In genomic region chr1:34578851-34579781, GRCm38 (mm10) we compare ENCODE assay signal across 8 mouse cellular contexts. TPM values are rescaled to one million over a fixed set of nuclear protein-coding genes. Genes with fewer than 3 reads are reported as not detected.
DNase-seq lines count a peak whose midpoint lies in the region; ATAC-seq and TF ChIP-seq lines count a peak whose summit lies in the region.

TSS of gene Amer3 (plus strand) at chr1:34579657.

- peak; percentile 31; the same call in 1 of the 2 replicates for ATAC-seq in heart, embryonic 13.5 days (ENCODE audit: extremely low read depth, insufficient number of reproducible peaks, low FRiP score, low TSS enrichment)
- peak; percentile 90 for ATAC-seq in kidney, postnatal 0 days (replicated peaks; ENCODE audit: low FRiP score, low read depth)
- peak; percentile 91 for ATAC-seq in midbrain, postnatal 0 days (ENCODE audit: low FRiP score)
- peak; percentile 89 for ATAC-seq in stomach, embryonic 14.5 days (ENCODE audit: insufficient number of reproducible peaks, insufficient read depth, low FRiP score, low read depth)

- peak within 1 kb of the TSS; percentile 84 for H3K4me2 ChIP-seq in heart, embryonic 13.5 days
- peak within 1 kb of the TSS; percentile 56 for H3K4me2 ChIP-seq in kidney, postnatal 0 days (ENCODE audit: low read length)
- H3K4me2 ChIP-seq in midbrain, postnatal 0 days (ENCODE audit: low read depth, low read length, poor library complexity, severe bottlenecking): peak within 1 kb of the TSS; percentile 77
- peak within 1 kb of the TSS; percentile 53 for H3K4me2 ChIP-seq in stomach, embryonic 14.5 days (replicated peaks; ENCODE audit: low read depth, low read length)

- peaks cover 11% of the 10 kb centered on the region for H3K4me1 ChIP-seq in heart, embryonic 13.5 days
- no peaks in the 10 kb centered on the region for H3K4me1 ChIP-seq in kidney, postnatal 0 days (replicated peaks; ENCODE audit: insufficient read depth, low read length)
- peaks cover 9% of the 10 kb centered on the region; the same call in 1 of the 2 replicates for H3K4me1 ChIP-seq in midbrain, postnatal 0 days (ENCODE audit: insufficient read depth, low read length)
- no peaks in the 10 kb centered on the region for H3K4me1 ChIP-seq in stomach, embryonic 14.5 days (ENCODE audit: control insufficient read depth, insufficient read depth, low read length)

- no peaks in the 10 kb centered on the region for H3K9me3 ChIP-seq in heart, embryonic 13.5 days
- H3K9me3 ChIP-seq in kidney, postnatal 0 days (replicated peaks; ENCODE audit: low read length): no peaks in the 10 kb centered on the region
- H3K9me3 ChIP-seq in midbrain, postnatal 0 days (ENCODE audit: low read length): no peaks in the 10 kb centered on the region
- no peaks in the 10 kb centered on the region for H3K9me3 ChIP-seq in stomach, embryonic 14.5 days (ENCODE audit: control insufficient read depth, low read depth, low read length)

- under 1% methylated on average over 53 of the region's 53 CpGs for WGBS in heart, embryonic 13.5 days
- under 1% methylated on average over 53 of the region's 53 CpGs for WGBS in kidney, postnatal 0 days
- WGBS in midbrain, postnatal 0 days: under 1% methylated on average over 53 of the region's 53 CpGs
- WGBS in stomach, embryonic 14.5 days: under 1% methylated on average over 48 of the region's 53 CpGs

- no peaks in the 10 kb centered on the region for H3K36me3 ChIP-seq in heart, embryonic 13.5 days
- H3K36me3 ChIP-seq in kidney, postnatal 0 days (ENCODE audit: insufficient read depth, low read length): no peaks in the 10 kb centered on the region
- H3K36me3 ChIP-seq in midbrain, postnatal 0 days (ENCODE audit: insufficient read depth, low read length): no peaks in the 10 kb centered on the region
- no peaks in the 10 kb centered on the region for H3K36me3 ChIP-seq in stomach, embryonic 14.5 days (ENCODE audit: control insufficient read depth, insufficient read depth, low read length)

- no peak within 1 kb of the TSS for H3K27ac ChIP-seq in heart, embryonic 13.5 days (replicated peaks)
- H3K27ac ChIP-seq in kidney, postnatal 0 days: no peak within 1 kb of the TSS
- H3K27ac ChIP-seq in midbrain, postnatal 0 days (ENCODE audit: low read depth, low read length): peak within 1 kb of the TSS; percentile 86
- no peak within 1 kb of the TSS for H3K27ac ChIP-seq in stomach, embryonic 14.5 days (ENCODE audit: low read length)

- peak; percentile 23; the same call in 1 of the 2 replicates for TF ChIP-seq CTCF in kidney, postnatal 0 days (IDR thresholded peaks at IDR 0.05; ENCODE audit: low read depth)
- no peak for TF ChIP-seq CTCF in midbrain, postnatal 0 days (IDR thresholded peaks at IDR 0.05)

- DNase-seq in gastrocnemius, postnatal 10 days: peak; percentile 75
- DNase-seq in gastrocnemius, adult 18-20 months (ENCODE audit: low spot score): no peak
- DNase-seq in embryo, embryonic 10 days (ENCODE audit: low spot score): peak; percentile 92
- peak; percentile 83 for DNase-seq in kidney, postnatal 0 days (ENCODE audit: low spot score)
- DNase-seq in liver: peak; percentile 71
- peak; percentile 90 for DNase-seq in midbrain, postnatal 0 days (ENCODE audit: low spot score)

- peak within 1 kb of the TSS; percentile 55 for H3K4me3 ChIP-seq in heart, embryonic 13.5 days
- H3K4me3 ChIP-seq in kidney, postnatal 0 days (replicated peaks; ENCODE audit: low read depth, low read length): peak within 1 kb of the TSS; percentile 16
- H3K4me3 ChIP-seq in midbrain, postnatal 0 days (ENCODE audit: low read depth, low read length): peak within 1 kb of the TSS; percentile 56
- peak within 1 kb of the TSS; percentile 24 for H3K4me3 ChIP-seq in stomach, embryonic 14.5 days (ENCODE audit: low read depth, low read length)

- peak within 1 kb of the TSS; percentile 72 for H3K9ac ChIP-seq in heart, embryonic 13.5 days
- H3K9ac ChIP-seq in kidney, postnatal 0 days (ENCODE audit: low read depth, low read length): no peak within 1 kb of the TSS
- H3K9ac ChIP-seq in midbrain, postnatal 0 days (replicated peaks; ENCODE audit: low read length, poor library complexity, severe bottlenecking): peak within 1 kb of the TSS; percentile 59
- no peak within 1 kb of the TSS for H3K9ac ChIP-seq in stomach, embryonic 14.5 days (replicated peaks; ENCODE audit: low read depth, low read length)

- H3K27me3 ChIP-seq in heart, embryonic 13.5 days (replicated peaks): peaks cover 45% of the 10 kb centered on the region
- H3K27me3 ChIP-seq in kidney, postnatal 0 days (ENCODE audit: insufficient read depth, low read length): peaks cover 4% of the 10 kb centered on the region; the same call in 1 of the 2 replicates
- no peaks in the 10 kb centered on the region for H3K27me3 ChIP-seq in midbrain, postnatal 0 days (ENCODE audit: insufficient read depth, low read length)
- H3K27me3 ChIP-seq in stomach, embryonic 14.5 days (ENCODE audit: control insufficient read depth, insufficient read depth, low read length): peaks cover 8% of the 10 kb centered on the region; the same call in 1 of the 2 replicates

RNA-seq across cellular contexts. Expression of gene Amer3, which starts in this region (rescaled TPM):
- under 1 TPM; 0.09 TPM for total RNA-seq in gastrocnemius, postnatal 10 days (2021)
- not detected for total RNA-seq in gastrocnemius, adult 18-20 months (2021)
- polyA plus RNA-seq in heart, embryonic 13.5 days (2015; fragmentation: Nextera tagmentation; extraction: Ambion mirVana): 0.05 TPM in 1 of 2 replicates, not detected in the other
- not detected in 2 replicates for polyA plus RNA-seq in kidney, postnatal 0 days (2015; fragmentation: Nextera tagmentation; extraction: Ambion mirVana)
- total RNA-seq in midbrain, postnatal 0 days (2014; rRNA removed): 62.3 and 67.5 TPM in 2 replicates
- 23.6 and 25.3 TPM in 2 replicates for polyA plus RNA-seq in midbrain, postnatal 0 days (2015; fragmentation: Nextera tagmentation; extraction: Ambion mirVana)
- polyA plus RNA-seq in stomach, embryonic 14.5 days (2014; fragmentation: Nextera tagmentation; extraction: Ambion mirVana): 0.60 and 1.2 TPM in 2 replicates

Comparison
In these comparisons a context has a peak if more than half of its experiments do, and no peak if none do; other contexts are left out.
1. RNA of gene Amer3 (total RNA-seq): 62.3 to 67.5 TPM in midbrain, postnatal 0 days; 0.09 TPM in gastrocnemius, postnatal 10 days and not detected in gastrocnemius, adult 18-20 months; every median in the first group is over 10 times any median in the second.
2. RNA of gene Amer3 (polyA plus RNA-seq): 23.6 to 25.3 TPM in midbrain, postnatal 0 days; 0.60 to 1.2 TPM in stomach, embryonic 14.5 days, 0.05 TPM in heart, embryonic 13.5 days and not detected in kidney, postnatal 0 days; every median in the first group is over 10 times any median in the second.
3. Peak in DNase-seq in gastrocnemius, postnatal 10 days; RNA of the gene not detected or under 1 TPM.
4. Peak in ATAC-seq, H3K4me3 ChIP-seq, H3K9ac ChIP-seq and H3K4me2 ChIP-seq in heart, embryonic 13.5 days; RNA of the gene not detected or under 1 TPM.
5. Peak in DNase-seq, ATAC-seq, H3K4me3 ChIP-seq and H3K4me2 ChIP-seq in kidney, postnatal 0 days; RNA of the gene not detected or under 1 TPM.
6. ATAC-seq: peak in every context shown above with its lines; median percentile 91 in midbrain, postnatal 0 days; 90 in kidney, postnatal 0 days; 89 in stomach, embryonic 14.5 days; 31 in heart, embryonic 13.5 days.
7. Peak in every context shown above with its lines, with median percentiles within 50 percentile points of each other: H3K4me2 ChIP-seq and H3K4me3 ChIP-seq.